ENCODE assay signal across 8 mouse cellular contexts in genomic region chr11:116237742-116238395, GRCm38 (mm10). TPM values are rescaled to one million over a fixed set of nuclear protein-coding genes. Genes with fewer than 3 reads are reported as not detected.
DNase-seq lines count a peak whose midpoint lies in the region; ATAC-seq and TF ChIP-seq lines count a peak whose summit lies in the region.

TSS of gene Evpl (minus strand) at chr11:116238077.

- no peaks in the 10 kb centered on the region for H3K36me3 ChIP-seq in embryonic facial prominence, embryonic 15.5 days
- H3K36me3 ChIP-seq in liver, embryonic 12.5 days: no peaks in the 10 kb centered on the region
- H3K36me3 ChIP-seq in small intestine, adult 2 months (ENCODE audit: control insufficient read depth, insufficient read depth, low read length): peaks cover 1% of the 10 kb centered on the region; the same call in 1 of the 2 replicates

- TF ChIP-seq POLR2A in small intestine, adult 2 months (IDR thresholded peaks at IDR 0.05; ENCODE audit: low read depth, low read length): peak; percentile 92

- 8% methylated on average over 31 of the region's 31 CpGs for WGBS in embryonic facial prominence, embryonic 15.5 days
- 20% methylated on average over 31 of the region's 31 CpGs for WGBS in liver, embryonic 12.5 days (ENCODE audit: insufficient replicate concordance)
- 6% methylated on average over 30 of the region's 31 CpGs for WGBS in small intestine, adult 2 months

- peaks cover 19% of the 10 kb centered on the region; the same call in 1 of the 2 replicates for H3K4me1 ChIP-seq in embryonic facial prominence, embryonic 15.5 days
- peaks cover 17% of the 10 kb centered on the region for H3K4me1 ChIP-seq in liver, embryonic 12.5 days
- H3K4me1 ChIP-seq in small intestine, adult 2 months (ENCODE audit: control insufficient read depth, insufficient read depth, insufficient read length, low read length): peaks cover 31% of the 10 kb centered on the region

- H3K4me3 ChIP-seq in embryonic facial prominence, embryonic 15.5 days (replicated peaks): peak within 1 kb of the TSS; percentile 42
- peak within 1 kb of the TSS; percentile 27 for H3K4me3 ChIP-seq in liver, embryonic 12.5 days
- H3K4me3 ChIP-seq in small intestine, adult 2 months (ENCODE audit: low read depth, low read length): peak within 1 kb of the TSS; percentile 69

- no peak for TF ChIP-seq CTCF in small intestine, adult 2 months (IDR thresholded peaks at IDR 0.05; ENCODE audit: extremely low read depth, insufficient read length, insufficient replicate concordance, low read depth, low read length)

- DNase-seq in adrenal gland, postnatal 14 days: peak; percentile 74
- no peak for DNase-seq in adrenal gland, adult 18-20 months (ENCODE audit: low spot score in 2 of 2)
- peak; percentile 75 for DNase-seq in induced T-regulatory cell, adult 2 months (ENCODE audit: low read depth)
- DNase-seq in layer of hippocampus, postnatal 14 days (ENCODE audit: low spot score in 2 of 2): no peak
- no peak for DNase-seq in cerebellum, postnatal 4 days (ENCODE audit: low spot score in 2 of 2)

- H3K9me3 ChIP-seq in embryonic facial prominence, embryonic 15.5 days (replicated peaks): no peaks in the 10 kb centered on the region
- no peaks in the 10 kb centered on the region for H3K9me3 ChIP-seq in liver, embryonic 12.5 days (replicated peaks)

- H3K9ac ChIP-seq in embryonic facial prominence, embryonic 15.5 days: 0 out of 2 replicates have a peak within 1 kb of the TSS, but pooled peaks have one; percentile 22
- H3K9ac ChIP-seq in liver, embryonic 12.5 days: no peak within 1 kb of the TSS

- ATAC-seq in embryonic facial prominence, embryonic 15.5 days (ENCODE audit: insufficient number of reproducible peaks, low FRiP score, low TSS enrichment, low read depth): peak; percentile 84
- peak; percentile 51 for ATAC-seq in liver, embryonic 12.5 days

- H3K4me2 ChIP-seq in embryonic facial prominence, embryonic 15.5 days (replicated peaks): peak within 1 kb of the TSS; percentile 42
- H3K4me2 ChIP-seq in liver, embryonic 12.5 days: peak within 1 kb of the TSS; percentile 53

- H3K27ac ChIP-seq in embryonic facial prominence, embryonic 15.5 days (replicated peaks): peak within 1 kb of the TSS; percentile 61
- no peak within 1 kb of the TSS for H3K27ac ChIP-seq in liver, embryonic 12.5 days
- H3K27ac ChIP-seq in small intestine, adult 2 months (ENCODE audit: insufficient read depth, low read depth, low read length): peak within 1 kb of the TSS; percentile 46

- H3K27me3 ChIP-seq in embryonic facial prominence, embryonic 15.5 days: peaks cover 18% of the 10 kb centered on the region
- H3K27me3 ChIP-seq in liver, embryonic 12.5 days (replicated peaks): peaks cover 63% of the 10 kb centered on the region
- no peaks in the 10 kb centered on the region for H3K27me3 ChIP-seq in small intestine, adult 2 months (ENCODE audit: control insufficient read depth, insufficient read depth, low read length)

RNA-seq across cellular contexts. Expression of gene Evpl, which starts in this region (rescaled TPM):
- 1.3 and 1.7 TPM in 2 replicates for total RNA-seq in adrenal gland, postnatal 14 days (2021)
- 1 to 10 TPM in 1 of 2 experiments, under 1 TPM in 1; 0.56 to 1.0 TPM for total RNA-seq in adrenal gland, adult 18-20 months (2021)
- 28.1 and 28.5 TPM in 2 replicates for polyA plus RNA-seq in embryonic facial prominence, embryonic 15.5 days (2015; fragmentation: Nextera tagmentation; extraction: Ambion mirVana)
- polyA plus RNA-seq in liver, embryonic 12.5 days (2016; fragmentation: Nextera tagmentation; extraction: Ambion mirVana): 0.30 and 0.31 TPM in 2 replicates
- 6.3 and 12.1 TPM in 2 replicates for polyA plus RNA-seq in small intestine, adult 2 months (2012; rRNA removed)
- total RNA-seq in layer of hippocampus, postnatal 14 days (2021): under 1 TPM; 0.44 to 0.72 TPM

Comparison
In these comparisons a context has a peak if more than half of its experiments do, and no peak if none do; other contexts are left out.
1. DNase-seq: peak in adrenal gland, postnatal 14 days (single experiment) and induced T-regulatory cell, adult 2 months (single experiment); none in adrenal gland, adult 18-20 months (0 of 2), layer of hippocampus, postnatal 14 days (0 of 2) and cerebellum, postnatal 4 days (0 of 2).
2. Peak in ATAC-seq, H3K4me3 ChIP-seq and H3K4me2 ChIP-seq in liver, embryonic 12.5 days; RNA of the gene not detected or under 1 TPM.
3. Peak in every context shown above with its lines, with median percentiles within 50 percentile points of each other: H3K4me3 ChIP-seq.